Mouse (Mus musculus): ENCODE measurements around the gene Vsig4. TPM values are rescaled to one million over a fixed set of nuclear protein-coding genes. Genes with fewer than 3 reads are reported as not detected.

The Vsig4 gene
- polyA plus RNA-seq (2015; fragmentation: Nextera tagmentation; extraction: Ambion mirVana) = 0.15 TPM in 1 of 2 replicates, not detected in the other

DNA sequence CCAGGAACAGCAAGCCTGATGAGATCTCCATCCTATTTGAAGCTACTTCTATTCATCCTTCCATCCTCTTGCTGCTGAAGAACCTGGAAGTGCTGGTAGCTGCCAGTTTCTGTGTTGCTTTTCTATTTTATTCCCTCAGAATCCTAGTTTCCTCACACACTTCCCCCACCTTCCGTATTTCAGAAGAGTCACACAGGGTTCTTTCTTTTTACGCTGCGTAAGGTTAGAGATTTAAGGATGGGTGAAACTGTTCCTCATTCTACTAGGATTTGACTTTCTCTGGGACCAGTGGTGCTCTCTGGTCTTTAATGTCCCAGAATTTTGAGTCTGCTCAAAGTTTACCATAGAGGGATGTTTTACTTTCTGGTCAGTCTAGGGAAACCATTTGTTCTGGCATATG, at the start of gene Vsig4:
Vsig4 (minus strand) TSS at position 101 of the 400 bp plus-strand sequence.
- Histone ChIP-seq H3K9ac (ENCODE audit: low read length) (no peak within 1 kb of the TSS), H3K4me1 (ENCODE audit: control insufficient read depth, insufficient read depth, low read length) (no peaks in the 10 kb centered on the region), H3K36me3 (ENCODE audit: control insufficient read depth, insufficient read depth, low read length) (no peaks in the 10 kb centered on the region), H3K27me3 (ENCODE audit: control insufficient read depth, insufficient read depth, low read length) (no peaks in the 10 kb centered on the region), H3K4me2 (ENCODE audit: low read depth, low read length) (no peak within 1 kb of the TSS), H3K4me3 (replicated peaks; ENCODE audit: low read length) (no peak within 1 kb of the TSS), H3K9me3 (replicated peaks; ENCODE audit: control insufficient read depth, low read length) (no peaks in the 10 kb centered on the region), H3K27ac (ENCODE audit: low read length) (no peak within 1 kb of the TSS)
- no peak for ATAC-seq (ENCODE audit: insufficient read depth, low FRiP score)
- WGBS = 90% methylated on average over 3 of the region's 3 CpGs

DNA sequence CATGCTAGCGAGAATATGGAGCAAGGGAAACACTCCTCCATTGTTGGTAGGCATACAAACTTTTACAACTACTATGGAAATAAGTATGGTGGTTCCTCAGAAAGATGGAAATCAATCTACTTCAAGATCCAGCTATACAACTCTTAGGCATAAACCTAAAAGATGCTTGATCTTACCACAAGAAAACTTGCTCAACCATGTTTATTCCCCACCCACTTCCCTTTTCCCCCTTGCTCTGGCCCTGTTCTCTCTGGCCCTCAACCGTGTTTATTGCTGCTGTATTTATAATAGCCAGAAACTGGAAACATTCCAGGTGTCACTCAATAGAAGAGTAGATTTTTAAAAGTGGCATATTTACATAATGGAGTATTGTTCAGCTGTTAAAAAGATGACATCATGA, 45.9 kb upstream of the Vsig4 start:
- no peak overlapping the region for H3K9ac ChIP-seq (ENCODE audit: low read length)
- 64% methylated on average over 2 of the region's 2 CpGs for WGBS
- H3K4me2 ChIP-seq (ENCODE audit: low read depth, low read length) = no peak overlapping the region
- H3K27ac ChIP-seq (ENCODE audit: low read length) = no peak overlapping the region
- ATAC-seq (ENCODE audit: insufficient read depth, low FRiP score) = no peak
- no peak overlapping the region for H3K4me3 ChIP-seq (replicated peaks; ENCODE audit: low read length)
- no peaks in the 10 kb centered on the region for H3K27me3 ChIP-seq (ENCODE audit: control insufficient read depth, insufficient read depth, low read length)
- H3K9me3 ChIP-seq (replicated peaks; ENCODE audit: control insufficient read depth, low read length) = no peaks in the 10 kb centered on the region
- no peaks in the 10 kb centered on the region for H3K36me3 ChIP-seq (ENCODE audit: control insufficient read depth, insufficient read depth, low read length)
- H3K4me1 ChIP-seq (ENCODE audit: control insufficient read depth, insufficient read depth, low read length) = no peaks in the 10 kb centered on the region

DNA sequence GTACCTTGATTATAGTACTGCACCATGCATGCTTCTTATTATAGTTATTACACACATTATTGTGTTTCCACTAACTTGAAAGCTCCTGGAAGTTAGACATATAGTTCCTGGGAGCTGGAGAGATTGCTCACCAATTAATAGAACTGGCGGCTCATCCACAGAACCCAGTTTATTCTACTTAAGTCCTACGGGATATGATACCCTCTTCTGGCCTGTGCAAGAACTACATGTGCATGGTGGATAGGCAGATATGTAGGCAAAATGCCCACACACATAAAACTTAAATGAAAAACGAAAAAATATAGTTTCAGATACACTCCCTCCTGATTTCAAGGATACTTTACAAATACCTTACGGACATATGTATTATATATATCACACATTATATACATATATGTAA, 36.5 kb upstream of the Vsig4 start:
- Histone ChIP-seq H3K36me3 (ENCODE audit: control insufficient read depth, insufficient read depth, low read length) (no peaks in the 10 kb centered on the region), H3K9me3 (replicated peaks; ENCODE audit: control insufficient read depth, low read length) (no peaks in the 10 kb centered on the region), H3K9ac (ENCODE audit: low read length) (no peak overlapping the region), H3K4me1 (ENCODE audit: control insufficient read depth, insufficient read depth, low read length) (no peaks in the 10 kb centered on the region), H3K4me3 (replicated peaks; ENCODE audit: low read length) (no peak overlapping the region), H3K27ac (ENCODE audit: low read length) (no peak overlapping the region), H3K4me2 (ENCODE audit: low read depth, low read length) (no peak overlapping the region), H3K27me3 (ENCODE audit: control insufficient read depth, insufficient read depth, low read length) (no peaks in the 10 kb centered on the region)
- no peak for ATAC-seq (ENCODE audit: insufficient read depth, low FRiP score)
- 45% methylated on average over 4 of the region's 4 CpGs for WGBS

DNA sequence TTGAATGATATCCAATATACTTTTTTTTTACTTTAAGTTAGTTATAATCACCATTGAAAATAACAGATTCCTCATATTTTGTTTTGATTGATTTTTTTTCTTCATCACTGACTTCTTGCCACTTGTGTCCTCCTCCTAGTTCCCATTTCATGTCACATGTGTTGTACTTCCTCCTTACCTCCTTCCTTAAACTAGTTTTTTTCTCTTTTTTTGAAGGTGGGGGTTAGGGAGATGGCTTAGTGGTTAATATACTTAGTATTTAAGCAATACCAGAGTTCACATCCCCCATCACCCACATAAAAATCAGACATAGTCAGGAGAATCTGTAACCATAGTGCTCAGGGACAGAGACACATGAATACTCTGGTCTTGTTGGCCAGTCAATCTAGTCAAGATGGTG, 36.7 kb downstream of the Vsig4 start:
- Histone ChIP-seq H3K9me3 (replicated peaks; ENCODE audit: control insufficient read depth, low read length) (no peaks in the 10 kb centered on the region), H3K4me1 (ENCODE audit: control insufficient read depth, insufficient read depth, low read length) (no peaks in the 10 kb centered on the region), H3K27me3 (ENCODE audit: control insufficient read depth, insufficient read depth, low read length) (no peaks in the 10 kb centered on the region), H3K4me3 (replicated peaks; ENCODE audit: low read length) (no peak overlapping the region), H3K36me3 (ENCODE audit: control insufficient read depth, insufficient read depth, low read length) (no peaks in the 10 kb centered on the region), H3K9ac (ENCODE audit: low read length) (no peak overlapping the region), H3K27ac (ENCODE audit: low read length) (no peak overlapping the region), H3K4me2 (ENCODE audit: low read depth, low read length) (no peak overlapping the region)
- ATAC-seq (ENCODE audit: insufficient read depth, low FRiP score) = no peak

DNA sequence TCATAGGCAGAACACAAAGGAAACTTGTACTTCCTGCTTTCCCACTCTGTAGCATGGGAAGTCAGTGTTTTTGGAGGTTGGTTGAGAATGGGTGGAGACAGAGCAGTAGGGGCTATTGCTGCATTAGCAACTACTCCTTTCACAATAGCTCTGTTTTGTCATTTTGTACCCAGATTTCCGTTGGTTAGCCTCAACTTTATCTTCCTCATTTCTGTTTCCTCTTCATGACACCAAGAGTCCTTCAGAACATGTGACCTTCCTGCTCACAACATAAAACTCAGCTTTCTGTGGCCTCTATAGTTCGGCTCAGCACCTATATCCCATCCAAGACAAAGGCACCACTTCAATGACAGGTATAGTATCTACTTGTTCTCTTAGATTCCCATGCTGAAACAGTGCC, 53.6 kb downstream of the Vsig4 start:
- Histone ChIP-seq H3K36me3 (ENCODE audit: control insufficient read depth, insufficient read depth, low read length) (no peaks in the 10 kb centered on the region), H3K27me3 (ENCODE audit: control insufficient read depth, insufficient read depth, low read length) (no peaks in the 10 kb centered on the region), H3K4me3 (replicated peaks; ENCODE audit: low read length) (no peak overlapping the region), H3K4me1 (ENCODE audit: control insufficient read depth, insufficient read depth, low read length) (no peaks in the 10 kb centered on the region), H3K9me3 (replicated peaks; ENCODE audit: control insufficient read depth, low read length) (no peaks in the 10 kb centered on the region), H3K4me2 (ENCODE audit: low read depth, low read length) (no peak overlapping the region), H3K9ac (ENCODE audit: low read length) (no peak overlapping the region), H3K27ac (ENCODE audit: low read length) (no peak overlapping the region)
- WGBS = 73% methylated on average over 2 of the region's 2 CpGs
- ATAC-seq (ENCODE audit: insufficient read depth, low FRiP score) = no peak

DNA sequence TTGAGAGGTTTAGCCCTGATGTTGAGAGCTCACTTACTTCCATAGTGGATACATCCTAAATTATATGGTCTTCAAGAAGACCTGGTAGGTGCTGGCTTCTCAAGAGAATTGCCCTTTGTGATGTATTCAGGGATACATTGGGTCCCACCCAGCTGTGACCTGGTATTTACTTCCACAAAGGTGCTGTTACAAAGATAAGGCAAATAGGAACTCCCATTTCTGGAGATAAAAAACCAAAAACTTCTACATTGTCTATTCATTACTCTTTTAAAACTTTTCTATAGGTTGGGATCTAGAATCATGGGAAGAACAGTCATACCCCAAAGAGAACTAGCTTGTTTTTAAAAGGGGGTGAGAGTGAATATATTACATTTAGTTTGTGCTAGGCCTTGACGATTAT, 54.2 kb downstream of the Vsig4 start:
- Histone ChIP-seq H3K9ac (ENCODE audit: low read length) (no peak overlapping the region), H3K36me3 (ENCODE audit: control insufficient read depth, insufficient read depth, low read length) (no peaks in the 10 kb centered on the region), H3K27ac (ENCODE audit: low read length) (no peak overlapping the region), H3K4me2 (ENCODE audit: low read depth, low read length) (no peak overlapping the region), H3K9me3 (replicated peaks; ENCODE audit: control insufficient read depth, low read length) (no peaks in the 10 kb centered on the region), H3K27me3 (ENCODE audit: control insufficient read depth, insufficient read depth, low read length) (no peaks in the 10 kb centered on the region), H3K4me1 (ENCODE audit: control insufficient read depth, insufficient read depth, low read length) (no peaks in the 10 kb centered on the region), H3K4me3 (replicated peaks; ENCODE audit: low read length) (no peak overlapping the region)
- no peak for ATAC-seq (ENCODE audit: insufficient read depth, low FRiP score)
- WGBS = 76% methylated on average over 1 of the region's 1 CpGs

DNA sequence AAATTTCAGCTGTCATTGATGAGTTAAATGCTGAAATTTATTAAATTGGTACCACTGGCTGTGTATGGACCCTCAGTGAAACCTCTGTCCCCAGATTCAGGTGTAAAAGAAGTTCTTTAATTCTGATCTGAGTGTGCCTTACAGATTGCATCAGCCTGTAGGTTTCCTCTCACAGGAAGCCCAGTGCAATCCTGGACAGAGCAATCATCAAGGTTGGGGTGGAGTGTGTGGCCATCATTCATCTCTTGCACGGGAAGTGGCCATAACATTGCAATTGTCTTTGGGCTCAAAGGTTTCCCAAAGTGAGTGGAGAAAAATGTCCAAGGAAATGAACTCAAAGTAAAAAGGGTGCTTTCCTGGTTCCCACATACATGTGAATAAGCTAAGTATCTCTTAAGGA, 57.5 kb downstream of the Vsig4 start:
- Histone ChIP-seq H3K27me3 (ENCODE audit: control insufficient read depth, insufficient read depth, low read length) (no peaks in the 10 kb centered on the region), H3K9me3 (replicated peaks; ENCODE audit: control insufficient read depth, low read length) (no peaks in the 10 kb centered on the region), H3K9ac (ENCODE audit: low read length) (no peak overlapping the region), H3K36me3 (ENCODE audit: control insufficient read depth, insufficient read depth, low read length) (no peaks in the 10 kb centered on the region), H3K4me2 (ENCODE audit: low read depth, low read length) (no peak overlapping the region), H3K27ac (ENCODE audit: low read length) (no peak overlapping the region), H3K4me3 (replicated peaks; ENCODE audit: low read length) (no peak overlapping the region), H3K4me1 (ENCODE audit: control insufficient read depth, insufficient read depth, low read length) (no peaks in the 10 kb centered on the region)
- WGBS = 65% methylated on average over 1 of the region's 1 CpGs
- no peak for ATAC-seq (ENCODE audit: insufficient read depth, low FRiP score)

DNA sequence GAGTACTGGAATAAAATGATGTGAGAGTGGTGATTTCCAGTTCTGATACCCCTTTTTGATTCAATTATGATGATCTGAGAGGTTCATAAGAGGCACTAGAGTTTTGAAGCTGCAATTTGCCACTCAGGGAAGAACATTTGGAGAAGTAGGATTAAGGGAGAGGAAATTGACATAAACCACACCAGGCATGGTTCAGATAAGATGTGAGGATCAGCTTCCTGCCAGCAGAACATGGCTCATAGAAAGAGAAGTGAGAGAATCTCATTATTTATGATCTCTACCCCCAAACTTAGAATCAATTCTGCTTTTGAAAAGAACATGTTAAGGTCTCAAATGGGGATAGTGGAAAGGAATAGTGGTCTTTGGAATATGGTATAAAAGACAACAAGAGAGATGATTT, 66.2 kb downstream of the Vsig4 start:
- no peaks in the 10 kb centered on the region for H3K27me3 ChIP-seq (ENCODE audit: control insufficient read depth, insufficient read depth, low read length)
- no peak for ATAC-seq (ENCODE audit: insufficient read depth, low FRiP score)
- no peak overlapping the region for H3K4me3 ChIP-seq (replicated peaks; ENCODE audit: low read length)
- no peaks in the 10 kb centered on the region for H3K9me3 ChIP-seq (replicated peaks; ENCODE audit: control insufficient read depth, low read length)
- H3K4me1 ChIP-seq (ENCODE audit: control insufficient read depth, insufficient read depth, low read length) = no peaks in the 10 kb centered on the region
- H3K4me2 ChIP-seq (ENCODE audit: low read depth, low read length) = no peak overlapping the region
- H3K27ac ChIP-seq (ENCODE audit: low read length) = no peak overlapping the region
- no peak overlapping the region for H3K9ac ChIP-seq (ENCODE audit: low read length)
- H3K36me3 ChIP-seq (ENCODE audit: control insufficient read depth, insufficient read depth, low read length) = no peaks in the 10 kb centered on the region

DNA sequence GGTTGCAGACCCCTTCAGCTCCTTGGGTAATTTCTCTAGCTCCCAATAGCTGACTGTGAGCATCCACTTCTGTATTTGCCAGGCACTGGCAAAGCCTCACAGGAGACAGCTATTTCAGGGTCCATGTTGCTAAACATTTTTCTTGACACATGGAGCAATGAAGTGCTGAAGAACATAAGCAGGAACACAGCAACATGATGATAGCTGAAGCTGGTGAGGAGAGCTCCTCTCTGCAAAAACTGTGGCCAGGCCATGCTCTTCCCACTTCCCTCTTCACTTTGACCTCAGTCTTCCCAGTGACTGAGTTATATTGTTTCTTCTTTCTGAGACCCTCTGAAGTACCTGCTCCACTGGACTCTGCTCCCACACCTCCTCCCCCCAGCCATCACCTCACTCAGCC, 67.8 kb downstream of the Vsig4 start:
- Histone ChIP-seq H3K36me3 (ENCODE audit: control insufficient read depth, insufficient read depth, low read length) (no peaks in the 10 kb centered on the region), H3K4me1 (ENCODE audit: control insufficient read depth, insufficient read depth, low read length) (no peaks in the 10 kb centered on the region), H3K27ac (ENCODE audit: low read length) (no peak overlapping the region), H3K4me2 (ENCODE audit: low read depth, low read length) (no peak overlapping the region), H3K9ac (ENCODE audit: low read length) (no peak overlapping the region), H3K4me3 (replicated peaks; ENCODE audit: low read length) (no peak overlapping the region), H3K9me3 (replicated peaks; ENCODE audit: control insufficient read depth, low read length) (no peaks in the 10 kb centered on the region), H3K27me3 (ENCODE audit: control insufficient read depth, insufficient read depth, low read length) (no peaks in the 10 kb centered on the region)
- ATAC-seq (ENCODE audit: insufficient read depth, low FRiP score) = no peak

DNA sequence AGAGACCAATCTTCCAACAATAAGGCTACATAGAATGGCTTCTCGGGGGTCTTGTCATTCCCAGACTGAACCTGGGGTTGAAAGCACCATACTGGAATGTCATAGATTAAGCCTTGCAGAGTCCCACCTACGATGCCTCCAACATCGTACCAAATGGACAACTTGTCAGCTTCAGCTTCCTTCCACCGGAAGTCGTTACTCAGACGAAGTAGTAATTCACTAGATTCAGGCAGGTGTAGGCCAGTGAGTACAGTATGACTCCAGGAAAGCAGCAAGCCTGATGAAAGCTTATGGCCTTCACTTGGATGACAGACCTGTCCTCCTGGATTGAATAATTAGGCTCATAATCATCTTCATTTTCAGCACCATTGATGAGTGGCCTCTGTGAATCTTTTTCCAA, 69.0 kb downstream of the Vsig4 start:
- Histone ChIP-seq H3K4me3 (replicated peaks; ENCODE audit: low read length) (no peak overlapping the region), H3K27me3 (ENCODE audit: control insufficient read depth, insufficient read depth, low read length) (no peaks in the 10 kb centered on the region), H3K4me2 (ENCODE audit: low read depth, low read length) (no peak overlapping the region), H3K36me3 (ENCODE audit: control insufficient read depth, insufficient read depth, low read length) (no peaks in the 10 kb centered on the region), H3K9me3 (replicated peaks; ENCODE audit: control insufficient read depth, low read length) (no peaks in the 10 kb centered on the region), H3K9ac (ENCODE audit: low read length) (no peak overlapping the region), H3K4me1 (ENCODE audit: control insufficient read depth, insufficient read depth, low read length) (no peaks in the 10 kb centered on the region), H3K27ac (ENCODE audit: low read length) (no peak overlapping the region)
- 80% methylated on average over 6 of the region's 6 CpGs for WGBS
- ATAC-seq (ENCODE audit: insufficient read depth, low FRiP score) = no peak
